Mouse (Mus musculus): ENCODE data around the gene Eqtn.

- TF ChIP-seq MAX (IDR thresholded peaks at IDR 0.05), result no peak
- no peak for TF ChIP-seq CTCF (IDR thresholded peaks at IDR 0.05; ENCODE audit: control insufficient read depth, insufficient read depth, insufficient read length)
Observed at GRCm38 (mm10) chr4:94952773-94953172, 24.1 kb upstream of the Eqtn start.

Data from C2C12 (cell line).